Mouse (Mus musculus) layer of hippocampus, adult 2 months (tissue): ENCODE measurements around the gene Hoxb8. TPM values are rescaled to one million over a fixed set of nuclear protein-coding genes. Genes with fewer than 3 reads are reported as not detected.
A peak's percentile ranks its signal among the peaks of the same experiment; 100 is the strongest.

Experiments used
- DNase-seq, 2 experiments: peaks; one replicate each; pipeline ENCODE4 v3.0.0; 2022; ENCODE audit warnings: low spot score in 2 of 2
- H3K27ac ChIP-seq: fragments of 200-600 bp; 2 replicates; pipeline ENCODE4 v1.8.1; 2022
- H3K4me3 ChIP-seq: fragments of 200-600 bp; 2 replicates; pipeline ENCODE4 v1.8.1; 2022; ENCODE audit warnings: mild to moderate bottlenecking
- CTCF ChIP-seq: fragments of 200-600 bp; conservative IDR thresholded peaks from 2 replicates; pipeline ENCODE4 v1.8.1; 2022; ENCODE audit warnings: antibody characterized with exemption, mild to moderate bottlenecking, moderate library complexity
- long read RNA-seq, 2 experiments: library from polyadenylated mRNA; stranded (forward); transcript quantifications; one replicate each; pipeline ENCODE4 v2.0.0; 2021; ENCODE audit warnings: borderline mapping rate in 2 of 2
- total RNA-seq, 2 experiments: library from RNA; stranded (reverse); gene quantifications; 2 replicates each; pipeline ENCODE4 v1.2.3; 2021

The Hoxb8 gene
- not detected for total RNA-seq
- long read RNA-seq, experiment 1 = 0 reads
- long read RNA-seq, experiment 2 = 0 reads

DNA sequence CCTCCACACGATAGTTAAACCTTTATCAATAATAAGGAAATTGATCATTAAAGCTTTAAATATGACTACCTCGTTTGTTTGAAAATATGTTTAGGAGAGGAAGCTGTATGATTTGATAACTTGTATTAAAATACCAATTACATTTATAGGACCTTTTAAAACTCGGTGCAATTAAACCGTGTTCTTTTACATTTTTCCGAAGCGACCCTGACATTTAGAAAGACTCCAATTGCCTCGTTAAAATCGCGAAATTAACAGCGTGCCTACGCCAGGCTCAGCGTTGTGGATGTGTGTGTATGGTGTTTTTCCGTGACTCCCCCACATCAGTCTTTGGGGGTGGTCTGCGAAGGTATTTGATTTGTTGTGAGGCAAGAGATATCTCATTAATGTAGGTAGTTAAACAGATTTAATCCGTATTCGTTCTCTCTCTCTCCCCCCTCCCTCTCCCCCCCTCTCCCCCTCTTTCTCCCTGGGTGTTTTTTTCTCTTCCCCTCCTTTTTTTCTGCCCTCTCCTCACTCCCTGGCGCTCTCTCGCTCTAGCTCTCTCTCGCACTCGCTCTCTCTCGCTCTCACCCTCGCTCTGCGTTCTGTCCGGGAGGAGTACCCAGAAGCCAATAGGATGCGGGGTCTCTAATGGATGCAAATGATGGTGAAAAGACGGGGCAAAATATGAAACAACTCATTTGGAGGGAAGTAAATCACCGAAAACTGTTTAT lies at the start of gene Hoxb8:
Gene Hoxb8, plus strand, starts transcription at position 51 of the 716 bp plus-strand sequence.
- no peak within 1 kb of the TSS for H3K27ac ChIP-seq
- no peak for DNase-seq
- no peak for TF ChIP-seq CTCF
- no peak within 1 kb of the TSS for H3K4me3 ChIP-seq

DNA sequence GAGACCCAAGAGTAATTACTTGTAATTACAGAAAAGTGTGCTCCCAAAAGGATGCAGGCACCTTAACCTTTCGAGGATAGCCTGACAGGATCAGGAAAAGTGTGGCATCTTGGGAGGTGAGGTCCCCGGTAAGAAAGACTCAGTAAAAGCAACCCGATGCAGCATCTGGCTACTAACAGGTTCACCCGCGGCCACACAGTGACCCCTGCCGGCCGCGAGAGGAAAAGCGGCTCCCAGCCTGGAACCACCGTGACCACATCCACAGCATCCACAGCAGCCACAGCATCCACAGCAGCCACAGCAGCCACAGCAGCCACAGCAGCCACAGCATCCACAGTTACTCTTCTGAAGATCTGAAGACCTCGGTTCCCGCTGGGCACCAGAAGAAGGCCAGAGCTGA lies 46.8 kb upstream of the Hoxb8 start:
- peak; percentile 85 for TF ChIP-seq CTCF
- H3K4me3 ChIP-seq = no peak overlapping the region
- DNase-seq = peak in 1 of 2 experiments; percentile 62
- H3K27ac ChIP-seq = no peak overlapping the region

DNA sequence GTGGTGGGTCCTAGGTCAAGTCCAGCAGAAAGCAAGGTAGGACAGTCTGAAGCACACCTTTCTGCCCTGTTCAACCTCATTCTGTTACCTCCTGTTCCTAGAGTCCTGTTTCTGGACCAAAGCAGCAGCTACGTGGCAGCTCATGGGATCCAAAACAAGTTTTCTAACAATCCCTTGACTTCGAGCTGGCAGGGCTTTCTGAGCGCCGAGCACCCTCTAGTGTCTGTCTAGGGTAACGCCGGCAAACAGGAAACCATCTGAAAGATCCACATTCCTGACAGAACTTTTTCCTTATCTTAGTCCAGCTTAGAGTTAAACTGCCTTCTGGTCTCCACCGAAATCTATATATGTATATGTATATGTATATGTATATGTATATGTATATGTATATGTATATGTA lies 41.5 kb upstream of the Hoxb8 start:
- TF ChIP-seq CTCF = peak; percentile 85
- Histone ChIP-seq H3K4me3 (no peak overlapping the region), H3K27ac (no peak overlapping the region)
- DNase-seq = peak; percentile 20 to 63

DNA sequence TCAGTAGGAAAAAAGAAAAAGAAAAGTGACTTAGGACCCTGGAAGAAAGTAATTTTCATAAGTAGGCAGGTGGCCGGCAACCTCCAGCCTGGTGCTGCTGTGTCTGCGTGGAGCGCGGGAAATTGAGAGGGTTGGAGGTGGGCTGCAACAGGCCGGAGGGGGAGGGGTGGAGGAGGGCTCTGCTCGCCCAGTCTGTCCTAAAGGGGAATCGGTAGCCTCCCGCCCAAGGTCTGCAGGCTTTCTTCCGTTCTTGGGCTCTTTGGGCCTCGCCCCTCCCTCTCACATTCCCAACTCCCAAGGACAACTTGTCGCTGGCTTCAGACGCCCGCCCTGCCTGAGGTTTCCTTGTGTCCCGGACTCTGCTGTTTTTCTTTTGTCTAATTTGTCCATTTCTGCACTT lies 30.8 kb upstream of the Hoxb8 start:
- Histone ChIP-seq H3K4me3 (no peak overlapping the region), H3K27ac (no peak overlapping the region)
- no peak for DNase-seq
- TF ChIP-seq CTCF = no peak

DNA sequence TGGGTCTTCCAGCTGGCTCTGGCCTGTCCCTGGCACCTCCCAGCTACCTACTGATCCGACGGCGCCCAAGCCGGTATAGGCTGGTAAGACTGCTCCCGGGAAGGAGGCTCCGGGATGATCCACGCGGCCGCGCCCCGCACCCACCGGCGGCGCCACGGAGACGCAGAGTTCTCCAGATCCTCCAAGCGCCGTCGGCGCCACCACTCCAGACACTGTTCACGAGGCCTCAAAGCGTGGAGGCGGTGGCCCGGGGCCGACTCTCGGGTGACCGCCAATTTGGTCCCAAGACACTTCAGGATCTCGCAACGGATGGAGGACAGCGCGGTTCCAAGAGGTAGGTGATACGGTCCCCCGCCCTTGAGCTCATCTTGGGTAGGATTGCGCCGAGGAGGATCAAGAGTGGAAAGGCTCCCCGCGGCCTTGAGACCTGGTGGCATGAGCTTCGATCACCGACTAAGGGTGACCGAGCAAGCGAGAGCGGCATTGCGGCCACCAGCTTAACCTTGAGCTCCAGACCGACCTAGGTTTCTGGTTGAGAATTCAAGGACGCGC lies 30.1 kb upstream of the Hoxb8 start:
- no peak for DNase-seq
- H3K4me3 ChIP-seq = no peak overlapping the region
- TF ChIP-seq CTCF = no peak
- no peak overlapping the region for H3K27ac ChIP-seq

DNA sequence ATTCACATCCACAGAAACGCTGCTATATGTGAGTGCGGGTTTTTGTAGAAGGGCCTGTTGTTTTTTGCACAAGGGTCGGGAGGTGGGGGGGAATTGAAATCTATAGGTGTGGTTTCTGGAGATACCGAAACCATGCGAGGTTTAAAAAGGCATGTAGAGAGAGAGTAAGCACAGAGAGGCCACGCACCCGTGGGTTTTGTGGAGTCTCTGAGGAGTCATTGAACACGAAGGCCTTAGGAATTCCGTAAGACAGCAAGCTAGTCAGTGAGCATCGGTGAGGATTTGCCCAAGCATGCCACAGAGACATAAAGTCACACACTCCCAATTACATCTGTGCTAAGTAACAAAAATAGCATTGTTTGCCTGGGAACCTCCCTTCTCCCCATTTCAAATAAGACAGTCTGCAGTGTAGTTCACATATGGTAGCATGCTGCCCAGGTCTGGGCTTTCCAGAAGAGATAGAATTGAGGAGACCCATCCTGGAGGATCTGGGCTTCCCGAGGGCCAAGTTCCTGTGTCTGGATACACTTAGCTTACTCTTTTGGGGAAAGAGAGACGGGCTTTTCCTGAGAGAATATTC lies 29.1 kb upstream of the Hoxb8 start:
- DNase-seq = no peak
- Histone ChIP-seq H3K4me3 (no peak overlapping the region), H3K27ac (no peak overlapping the region)
- no peak for TF ChIP-seq CTCF

DNA sequence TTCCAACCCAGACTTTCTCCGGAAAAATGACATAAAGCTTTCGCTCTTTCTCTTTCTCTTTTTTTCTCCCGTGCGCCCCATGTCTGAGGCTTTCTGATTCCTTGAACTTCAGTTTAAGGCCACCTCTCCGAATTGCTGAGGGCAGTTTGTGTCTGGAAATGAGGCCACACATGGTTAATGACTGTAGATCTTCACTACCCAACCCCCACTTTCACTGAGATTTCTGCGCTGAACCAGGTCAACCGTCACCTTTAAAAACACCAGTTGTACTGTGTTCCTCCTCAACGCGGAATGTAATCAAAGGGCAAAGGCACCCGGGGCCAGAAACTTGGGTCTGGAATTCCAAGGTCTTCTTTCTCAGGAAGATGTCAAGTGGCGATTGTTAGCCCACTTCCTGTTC lies 27.5 kb upstream of the Hoxb8 start:
- H3K4me3 ChIP-seq = no peak overlapping the region
- no peak for DNase-seq
- no peak for TF ChIP-seq CTCF
- H3K27ac ChIP-seq = no peak overlapping the region

DNA sequence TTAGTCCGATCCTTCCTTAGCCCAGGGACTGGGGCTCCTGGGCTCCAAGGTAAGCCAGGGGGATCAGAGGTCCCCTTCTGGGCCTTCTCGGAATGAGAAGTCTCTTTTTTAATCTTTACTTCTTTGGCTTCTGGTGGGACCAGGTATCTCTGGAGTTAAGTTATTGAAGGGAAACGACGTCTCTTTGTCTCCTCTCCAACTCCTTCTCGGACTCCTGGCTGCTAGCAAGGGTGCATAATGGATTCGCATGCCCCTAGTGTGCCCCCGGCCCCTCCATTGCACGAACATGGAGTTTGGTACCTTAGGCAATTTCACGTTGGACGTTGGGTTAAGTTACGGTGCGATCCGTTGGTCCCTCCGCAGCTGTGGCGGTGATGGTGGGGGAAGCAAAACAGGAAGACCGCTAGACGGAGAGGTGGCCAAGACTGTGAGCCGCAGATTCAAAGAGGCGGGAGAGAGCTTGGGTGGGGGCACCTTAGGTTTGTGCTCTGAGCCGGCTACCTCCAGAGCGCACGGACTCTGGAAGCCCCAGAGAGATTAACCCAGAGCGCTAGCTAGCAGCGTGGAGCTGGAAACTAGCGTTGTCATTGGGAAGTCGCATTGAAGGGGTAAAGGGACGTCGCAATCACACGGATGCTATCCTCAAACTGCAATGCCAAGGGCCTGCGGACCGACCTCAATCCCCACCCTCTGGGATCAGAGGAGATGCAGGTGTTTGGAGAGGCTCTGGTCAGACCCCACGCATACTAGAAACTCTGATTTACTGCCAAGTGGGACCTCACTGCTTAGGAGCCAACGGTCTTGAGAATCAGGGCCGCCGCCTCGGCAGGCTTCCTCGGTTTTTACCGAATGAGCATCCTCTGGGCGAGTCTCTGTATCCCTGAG lies 26.4 kb upstream of the Hoxb8 start:
- no peak overlapping the region for H3K4me3 ChIP-seq
- no peak for TF ChIP-seq CTCF
- no peak overlapping the region for H3K27ac ChIP-seq
- DNase-seq = no peak

DNA sequence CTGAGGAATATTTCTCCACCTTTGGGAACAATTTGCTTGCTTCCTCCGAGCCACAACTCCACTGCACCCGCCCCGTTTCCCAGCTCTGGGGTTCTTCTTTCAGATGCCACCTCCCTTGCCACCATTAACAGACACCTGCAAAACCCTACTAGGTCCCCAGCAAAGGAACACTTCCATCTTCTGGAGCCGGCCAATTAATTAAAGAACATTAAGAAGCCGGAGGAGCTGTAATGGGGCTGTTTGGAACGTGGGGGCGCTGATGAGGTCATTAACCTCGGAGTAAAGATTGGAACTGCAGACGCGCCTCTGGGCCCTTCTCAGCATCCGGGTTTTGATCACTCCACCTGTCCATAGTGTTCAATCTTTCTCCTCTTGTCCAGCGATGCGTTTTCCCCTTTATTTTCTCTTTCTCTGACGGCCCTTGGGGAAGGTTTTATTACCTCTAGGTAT lies 25.7 kb upstream of the Hoxb8 start:
- Histone ChIP-seq H3K27ac (no peak overlapping the region), H3K4me3 (no peak overlapping the region)
- DNase-seq = no peak
- TF ChIP-seq CTCF = no peak

DNA sequence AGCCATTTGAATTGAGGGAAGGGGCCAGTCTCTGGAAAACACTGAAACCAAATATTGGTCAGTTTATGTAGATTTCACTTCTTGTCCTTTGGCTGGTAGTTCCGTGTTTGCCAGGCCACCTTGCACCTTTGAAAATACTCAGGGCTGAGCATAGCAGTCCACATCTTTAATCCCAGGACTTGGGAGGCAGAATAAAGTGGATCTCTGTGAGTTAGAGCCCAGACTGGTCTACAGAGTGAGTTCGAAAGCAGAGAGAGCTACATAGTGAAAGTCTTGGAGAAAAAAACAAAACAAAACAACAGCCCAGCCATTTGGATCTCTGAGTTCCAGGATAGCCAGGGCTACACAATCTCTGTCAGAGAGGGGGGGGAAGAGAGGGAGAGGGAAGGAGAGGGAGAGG lies 24.6 kb upstream of the Hoxb8 start:
- DNase-seq = no peak
- no peak overlapping the region for H3K27ac ChIP-seq
- no peak for TF ChIP-seq CTCF
- no peak overlapping the region for H3K4me3 ChIP-seq

DNA sequence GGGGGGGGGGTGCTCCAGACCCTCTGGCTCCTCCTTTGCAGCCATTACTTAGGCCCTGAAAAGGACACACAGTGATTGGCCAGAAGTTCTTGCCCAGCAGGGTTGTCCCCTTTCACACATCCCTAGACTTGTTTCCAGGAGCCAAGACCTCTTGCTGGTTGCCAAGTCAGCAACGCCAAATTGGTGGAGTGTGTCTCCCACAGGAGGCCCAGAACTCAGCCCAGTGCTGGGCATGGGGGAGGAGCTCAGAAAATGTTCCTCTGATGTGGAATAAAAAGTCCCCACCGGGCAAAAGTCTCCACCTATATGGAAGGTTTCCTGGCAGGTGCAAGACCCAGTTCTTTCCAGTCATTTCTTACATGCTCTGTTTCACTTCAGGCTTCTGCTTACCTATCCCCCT lies 22.7 kb upstream of the Hoxb8 start:
- TF ChIP-seq CTCF = no peak
- Histone ChIP-seq H3K27ac (no peak overlapping the region), H3K4me3 (no peak overlapping the region)
- DNase-seq = no peak

DNA sequence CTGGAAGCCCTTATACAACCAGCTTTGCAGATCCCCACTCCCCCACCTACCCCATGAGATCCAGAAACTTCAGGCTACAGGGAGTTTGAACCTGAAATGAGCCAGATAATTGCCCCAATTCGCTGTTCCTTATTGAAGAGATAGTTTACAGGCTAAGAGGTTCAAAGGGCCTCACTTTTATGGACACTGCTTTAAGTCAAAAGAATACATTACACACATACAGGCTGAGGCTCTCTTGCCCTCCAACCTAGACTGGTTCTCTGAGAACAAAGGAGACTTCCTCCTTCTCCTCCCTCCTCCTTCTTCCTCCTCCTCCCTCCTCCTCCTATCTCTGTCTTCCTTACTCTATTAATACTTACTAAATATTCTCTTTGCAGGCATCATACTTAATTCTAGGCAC lies 22.2 kb upstream of the Hoxb8 start:
- no peak overlapping the region for H3K27ac ChIP-seq
- TF ChIP-seq CTCF = no peak
- DNase-seq = no peak
- no peak overlapping the region for H3K4me3 ChIP-seq
